Mouse (Mus musculus) kidney, adult 2 months (tissue): Measurements from ENCODE around the gene A530084C06Rik.

Experiments used
- CTCF ChIP-seq: fragments of 200-500 bp; conservative IDR thresholded peaks from 2 replicates; pipeline ENCODE4 v1.5.1; 2011; ENCODE audit warnings: low read depth, mild to moderate bottlenecking, control low read depth, low read length, moderate library complexity, mixed read lengths; ENCODE audit not compliant: insufficient read depth, insufficient read length
- POLR2A ChIP-seq: fragments of 200-500 bp; IDR thresholded peaks from one replicate; pipeline ENCODE4 v1.6.1; 2011; ENCODE audit warnings: low read depth, low read length, control low read depth

DNA sequence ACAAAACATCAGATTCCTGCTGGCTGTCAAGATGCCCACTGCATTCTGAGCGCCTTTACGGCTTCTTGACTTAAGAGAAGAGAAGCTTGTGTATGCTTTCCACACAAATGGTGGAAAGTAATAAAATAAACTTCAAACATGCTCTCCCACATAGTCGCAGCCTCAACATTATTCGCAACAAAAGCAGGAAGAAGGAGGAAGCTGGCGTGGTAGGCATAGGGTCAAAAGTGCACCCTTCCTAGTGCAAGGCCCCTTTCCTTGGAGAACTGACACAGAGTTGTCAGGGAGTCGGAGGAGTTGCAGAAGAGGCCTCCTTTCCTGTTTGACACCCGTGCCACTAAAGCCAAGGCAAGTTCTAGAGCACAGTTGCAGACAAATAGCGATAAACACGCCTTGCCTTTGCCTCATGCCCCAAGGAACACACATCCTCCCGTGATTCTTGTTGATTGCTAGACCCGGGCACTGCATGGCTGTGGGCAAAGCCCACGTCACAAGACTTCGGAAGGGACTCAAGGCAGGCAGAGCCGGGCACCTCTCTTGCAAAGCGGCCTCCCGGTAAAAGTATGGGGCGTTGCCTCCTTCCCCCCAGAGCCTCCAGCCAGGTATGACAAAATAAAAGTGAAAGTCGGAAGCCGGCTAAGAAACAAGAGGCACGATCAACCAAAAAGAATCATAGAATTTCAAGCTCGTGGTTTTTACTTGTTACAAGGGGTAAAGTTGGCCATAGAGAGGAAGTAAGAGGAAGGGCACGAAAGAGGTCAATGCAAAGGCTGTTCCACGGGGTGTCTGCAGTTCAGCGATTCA lies 2.0 kb downstream of the A530084C06Rik start:
- no peak for TF ChIP-seq CTCF
- TF ChIP-seq POLR2A, result no peak
